Mouse (Mus musculus) right cerebral cortex, postnatal 25 days (tissue): Measurements from ENCODE around the gene Scgb1c1.

Experiments
- DNase-seq: peaks from one replicate; pipeline ENCODE4 v3.0.0; 2022

The Scgb1c1 gene

DNA sequence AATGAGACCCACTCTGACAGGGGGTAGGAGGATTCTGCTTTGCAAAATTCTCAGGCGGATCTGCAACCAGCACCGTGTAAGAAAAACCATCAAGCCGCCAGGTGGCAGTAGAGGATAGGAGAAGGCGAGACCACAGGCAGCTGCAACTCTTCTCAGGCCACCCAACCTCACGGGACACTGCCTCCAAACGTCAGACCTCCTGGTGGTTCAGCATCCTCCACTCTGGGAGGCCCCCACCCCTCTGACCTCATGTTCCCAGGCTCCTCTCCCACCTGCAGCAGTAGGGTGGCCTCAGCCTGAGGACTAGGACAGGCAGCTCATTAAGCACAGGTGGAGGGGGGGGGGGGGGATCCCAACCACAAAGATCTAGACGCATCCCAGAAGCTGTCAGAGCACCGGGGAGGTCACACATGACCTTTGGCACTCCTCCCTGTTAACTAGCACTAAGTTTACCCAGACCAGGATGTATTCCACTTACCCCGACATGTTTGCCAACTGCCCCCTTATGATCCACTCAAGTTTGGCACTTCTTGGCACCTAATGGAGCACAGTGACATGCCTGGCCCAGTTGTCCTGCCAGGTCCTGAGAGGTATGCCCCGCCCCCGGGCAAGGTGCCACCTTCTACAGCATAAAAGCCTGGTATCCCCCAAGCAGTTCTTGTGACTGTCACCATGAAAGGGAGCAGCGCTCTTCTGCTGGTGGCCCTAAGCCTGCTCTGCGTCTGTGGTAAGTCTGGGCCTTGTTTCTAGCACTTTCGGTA lies at the start of gene Scgb1c1:
Gene Scgb1c1, plus strand, starts transcription at position 643 of the 761 bp plus-strand sequence.
- peak; percentile 81 for DNase-seq

- DNase-seq = no peak
Measured at GRCm38 (mm10) chr7:140797619-140798018, 47.7 kb upstream of the Scgb1c1 start.

DNA sequence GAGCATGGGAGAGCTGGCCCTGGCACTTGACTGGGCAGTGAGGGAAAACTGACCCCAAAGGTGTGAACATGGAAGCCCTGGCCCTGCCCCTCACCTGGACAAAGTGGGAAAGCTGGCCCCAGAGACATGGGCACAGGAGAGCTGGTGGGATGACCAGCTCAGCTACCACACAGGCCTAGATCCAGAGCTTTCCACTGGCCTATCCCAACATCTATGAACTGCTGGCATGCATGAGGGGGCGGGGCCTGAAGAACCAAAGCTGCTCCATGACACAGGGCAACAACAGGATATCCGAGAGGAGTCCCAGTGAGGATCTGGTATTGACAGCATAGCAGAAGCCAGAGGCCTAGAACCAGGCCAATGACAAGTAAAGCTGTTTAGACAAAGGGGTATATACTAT lies 47.1 kb upstream of the Scgb1c1 start:
- DNase-seq = no peak

DNA sequence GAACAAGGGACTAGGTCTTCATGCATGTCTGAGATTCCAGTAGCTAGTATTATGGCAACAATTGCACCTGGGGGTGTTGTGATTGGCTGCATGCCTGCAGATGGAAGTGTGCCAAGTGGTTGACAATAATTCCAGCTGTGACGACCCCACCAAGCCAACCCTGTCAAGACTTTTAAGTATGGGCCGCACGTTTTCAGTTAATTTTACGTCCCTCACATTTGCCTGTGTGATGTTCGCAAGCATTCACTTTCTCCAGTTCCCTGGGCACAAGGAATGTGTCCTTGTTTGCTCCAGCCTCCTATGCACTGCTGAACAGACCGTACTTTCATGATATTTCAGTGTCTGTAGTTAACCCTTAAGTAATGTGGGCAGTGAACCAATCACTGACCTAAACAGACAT lies 42.7 kb upstream of the Scgb1c1 start:
- no peak for DNase-seq

GRCm38 (mm10) chr7:140805704-140806103 lies 39.6 kb upstream of the Scgb1c1 start:
- peak; percentile 36 for DNase-seq

- no peak for DNase-seq
Measured at GRCm38 (mm10) chr7:140810496-140810895, 34.9 kb upstream of the Scgb1c1 start.

- DNase-seq = no peak
Measured at GRCm38 (mm10) chr7:140811714-140812113, 33.6 kb upstream of the Scgb1c1 start.

DNA sequence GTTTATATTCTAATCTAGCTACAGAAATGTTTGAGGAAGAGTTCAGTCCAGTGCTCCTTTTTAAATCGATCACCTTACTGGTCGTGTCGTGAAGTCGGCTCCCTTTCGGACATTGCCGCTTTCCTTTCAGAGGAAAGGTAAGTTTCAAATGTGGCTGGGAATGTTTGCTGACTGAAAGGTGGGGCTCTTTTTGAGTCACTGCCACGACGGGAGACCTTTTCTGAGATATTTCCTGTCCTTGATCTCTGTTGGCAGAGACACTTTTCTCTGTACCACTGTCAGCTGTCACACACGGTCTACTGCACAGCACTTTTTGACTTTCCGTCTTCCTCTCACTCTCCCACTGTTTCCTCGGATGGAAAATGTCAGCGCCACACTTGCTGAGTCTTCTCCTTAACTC lies 32.5 kb upstream of the Scgb1c1 start:
- no peak for DNase-seq

DNA sequence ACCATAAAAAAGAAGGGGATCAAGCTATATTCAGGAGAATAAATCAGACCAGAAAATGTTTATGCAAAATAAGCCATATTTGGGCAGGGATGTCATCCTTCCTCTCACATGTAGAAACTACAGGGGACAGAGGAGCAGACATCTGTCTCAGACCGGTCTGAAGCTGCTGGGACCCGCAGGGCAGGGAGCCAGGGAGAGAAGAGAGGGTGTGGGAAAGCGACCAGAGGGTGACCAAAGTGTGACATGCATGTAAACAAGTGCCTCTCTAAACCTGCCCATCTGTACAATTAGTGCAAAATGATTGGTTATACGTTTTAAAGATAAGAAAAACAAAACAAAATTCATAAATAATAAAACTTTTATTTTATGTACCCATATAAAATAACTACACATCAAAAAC lies 25.2 kb upstream of the Scgb1c1 start:
- DNase-seq = no peak

DNA sequence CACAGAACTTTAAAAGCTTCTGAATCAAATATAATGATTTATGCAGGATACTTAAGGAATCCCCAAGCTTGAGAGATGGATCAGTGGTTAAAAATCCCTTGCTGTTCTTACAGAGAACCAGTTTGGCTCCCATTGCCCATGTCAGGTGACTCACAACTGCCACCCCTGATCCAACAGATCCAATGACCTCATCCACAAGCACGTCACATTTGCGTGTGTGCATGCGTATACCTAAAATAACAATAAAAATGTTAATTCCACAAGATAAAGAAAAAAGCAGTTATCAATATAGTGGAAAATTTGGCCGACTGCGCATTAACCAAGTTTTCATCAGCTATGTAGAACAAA lies 24.1 kb upstream of the Scgb1c1 start:
- DNase-seq = no peak

DNA sequence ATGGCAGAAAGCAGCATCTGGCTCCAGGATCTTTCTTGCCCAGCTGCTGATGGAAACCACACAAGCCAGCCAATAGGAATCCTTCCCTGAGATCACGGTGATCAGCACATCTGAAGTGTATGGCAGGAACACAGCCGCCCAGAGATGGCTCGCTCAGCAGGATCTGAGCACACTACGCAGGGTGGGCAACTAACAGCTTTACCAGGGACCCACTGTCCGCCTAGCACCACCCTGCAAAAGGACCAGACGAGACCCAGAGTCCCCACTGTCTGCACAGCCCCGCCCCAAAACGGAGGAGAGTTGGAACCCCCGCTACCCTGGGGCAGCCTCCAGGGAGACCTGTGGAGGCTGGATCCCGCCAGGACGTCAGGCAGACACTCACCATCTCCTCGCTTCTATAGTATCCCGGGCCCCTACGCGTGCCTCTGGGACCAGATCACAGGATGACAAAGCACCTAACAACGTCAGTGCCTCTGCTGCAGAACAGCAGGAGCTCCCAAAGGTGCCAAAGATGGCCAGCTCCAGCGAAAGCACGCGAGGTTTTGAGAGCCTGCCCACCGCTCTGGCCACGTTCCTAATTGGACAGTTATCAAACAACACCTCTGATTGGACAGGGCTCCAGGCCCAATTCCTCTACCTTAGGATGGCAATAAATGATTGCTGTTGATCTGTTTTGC lies 23.6 kb upstream of the Scgb1c1 start, which contains the start of gene Zfp941:
Gene Zfp941, minus strand, starts transcription at position 526 of the 677 bp plus-strand sequence.
- DNase-seq = peak; percentile 72

GRCm38 (mm10) chr7:140822731-140823130 lies 22.6 kb upstream of the Scgb1c1 start:
- no peak for DNase-seq

DNA sequence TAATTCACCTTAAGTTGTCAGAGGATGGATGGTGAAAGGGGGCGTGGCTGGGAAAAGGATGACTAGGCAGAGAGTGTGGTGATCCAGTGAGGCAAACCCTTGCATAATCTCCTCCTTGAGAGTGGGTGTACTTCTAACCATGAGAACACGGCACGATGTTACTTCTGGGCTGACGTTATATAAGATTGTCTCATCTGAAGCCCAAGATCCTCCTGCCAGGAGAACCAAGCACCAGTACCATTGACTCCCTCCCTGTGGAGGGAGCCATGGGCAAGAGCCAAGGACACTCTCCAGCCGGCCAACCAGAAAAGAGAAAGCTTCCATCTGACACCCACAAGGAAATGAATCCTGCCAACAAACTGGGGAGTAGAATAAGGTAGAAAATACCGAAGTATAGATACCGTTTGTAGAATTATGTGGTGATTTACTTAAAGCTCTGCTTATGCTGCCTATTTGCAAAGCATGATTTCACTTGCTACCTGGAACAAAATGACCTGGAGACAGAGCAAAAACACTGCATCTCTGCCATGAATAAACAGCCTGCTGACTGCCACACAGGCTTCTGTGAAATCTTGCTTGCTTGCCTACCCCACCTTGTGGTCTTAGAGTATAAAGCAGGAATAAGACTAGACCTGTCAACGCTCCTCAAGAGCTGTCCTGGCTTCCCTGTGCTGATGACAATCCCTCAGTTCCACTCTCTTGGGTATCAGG lies 17.0 kb upstream of the Scgb1c1 start:
- peak; percentile 70 for DNase-seq

DNA sequence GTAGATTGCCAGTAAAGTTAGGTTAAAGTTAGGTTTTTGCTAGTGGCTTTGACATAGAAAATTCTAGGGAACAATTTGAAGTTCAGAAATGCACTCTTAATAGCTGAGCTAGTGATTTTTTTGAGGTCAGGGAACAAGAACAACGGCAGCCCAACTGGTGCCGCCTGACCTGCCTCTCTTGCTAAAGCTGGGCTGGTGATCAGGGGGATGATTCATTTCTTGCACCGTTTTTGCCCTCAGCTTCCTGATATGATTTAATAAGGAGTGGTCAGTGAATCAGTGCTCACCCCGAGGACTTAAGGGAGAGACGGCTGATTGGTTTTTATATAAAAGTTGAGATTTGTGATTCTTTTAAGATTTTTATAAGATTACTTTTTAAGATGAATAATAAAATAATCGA lies 13.9 kb upstream of the Scgb1c1 start:
- DNase-seq = no peak

DNA sequence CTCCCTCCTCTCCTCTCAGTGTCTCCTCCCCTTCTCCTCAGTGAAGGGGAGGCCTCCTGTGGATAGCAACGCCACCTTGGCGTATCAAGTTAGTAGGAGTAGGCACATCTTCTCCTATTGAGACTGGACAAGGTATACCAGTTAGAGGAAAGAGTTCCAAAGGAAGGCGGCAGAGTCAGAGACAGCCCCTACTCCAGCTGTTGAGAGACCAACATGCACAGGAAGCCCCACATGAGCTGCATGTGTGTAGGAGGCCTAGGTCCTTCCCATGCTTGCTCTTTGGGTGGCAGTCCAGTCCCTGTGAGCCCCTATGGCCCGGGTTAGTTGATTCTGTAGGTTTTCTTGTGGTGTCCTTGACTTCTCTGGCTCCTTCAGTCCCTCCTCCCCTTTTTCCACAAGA lies 12.0 kb upstream of the Scgb1c1 start:
- DNase-seq = no peak

DNA sequence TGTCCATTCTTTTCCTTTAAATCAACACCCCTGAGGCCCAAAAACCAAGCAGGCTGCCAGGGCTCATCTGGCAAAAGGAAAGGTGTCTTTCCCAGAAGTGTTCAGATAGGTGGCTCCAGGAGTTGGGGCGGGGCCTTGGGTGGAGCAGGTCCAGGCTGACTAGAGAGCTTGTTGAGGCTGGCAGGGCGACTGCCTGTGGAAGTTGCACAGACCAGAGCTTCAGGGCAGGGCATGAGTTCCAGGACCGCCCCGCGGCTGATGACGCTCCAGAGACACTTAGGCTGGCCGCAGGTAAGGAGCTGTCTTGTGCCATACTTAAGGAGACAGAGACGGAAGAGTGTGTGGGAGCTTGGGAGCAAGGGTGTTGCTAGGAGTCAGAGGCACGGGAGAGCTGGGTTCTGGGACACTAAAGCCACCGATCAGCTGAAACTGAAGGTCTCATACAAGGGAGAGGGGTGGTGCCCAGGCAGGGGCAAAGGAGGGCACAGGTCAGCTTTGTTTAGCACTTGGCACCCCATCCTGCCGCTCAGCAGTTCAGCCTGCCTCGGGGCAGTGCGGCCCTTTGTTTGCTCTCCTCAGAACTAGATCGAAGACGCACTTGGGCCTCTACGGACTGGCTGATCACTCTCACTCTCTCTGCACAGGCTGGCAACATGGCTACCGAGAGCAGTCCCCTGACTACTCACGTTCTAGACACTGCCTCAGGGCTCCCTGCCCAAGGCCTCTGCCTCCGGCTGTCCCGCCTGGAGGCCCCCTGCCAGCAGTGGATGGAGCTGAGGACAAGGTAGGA lies 10.2 kb upstream of the Scgb1c1 start, which contains the start of gene Urah:
Gene Urah, plus strand, starts transcription at position 51 of the 790 bp plus-strand sequence.
- DNase-seq = no peak

DNA sequence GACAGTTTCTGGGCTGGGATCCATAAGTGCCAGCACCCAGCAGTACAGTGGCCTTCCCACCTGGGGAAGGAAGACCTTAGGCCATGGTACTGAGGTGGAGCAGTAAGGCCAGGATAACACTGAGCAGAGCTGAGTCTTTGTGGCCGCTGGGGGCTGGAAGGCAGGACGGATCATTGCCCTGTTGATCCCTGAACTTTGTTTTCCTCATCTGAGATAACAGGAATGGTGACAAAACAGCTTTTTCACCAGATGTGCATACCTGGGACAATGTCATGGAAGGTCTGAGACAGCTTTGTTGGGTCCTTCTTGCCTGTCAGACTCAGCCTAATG lies 9.6 kb upstream of the Scgb1c1 start:
- no peak for DNase-seq

DNA sequence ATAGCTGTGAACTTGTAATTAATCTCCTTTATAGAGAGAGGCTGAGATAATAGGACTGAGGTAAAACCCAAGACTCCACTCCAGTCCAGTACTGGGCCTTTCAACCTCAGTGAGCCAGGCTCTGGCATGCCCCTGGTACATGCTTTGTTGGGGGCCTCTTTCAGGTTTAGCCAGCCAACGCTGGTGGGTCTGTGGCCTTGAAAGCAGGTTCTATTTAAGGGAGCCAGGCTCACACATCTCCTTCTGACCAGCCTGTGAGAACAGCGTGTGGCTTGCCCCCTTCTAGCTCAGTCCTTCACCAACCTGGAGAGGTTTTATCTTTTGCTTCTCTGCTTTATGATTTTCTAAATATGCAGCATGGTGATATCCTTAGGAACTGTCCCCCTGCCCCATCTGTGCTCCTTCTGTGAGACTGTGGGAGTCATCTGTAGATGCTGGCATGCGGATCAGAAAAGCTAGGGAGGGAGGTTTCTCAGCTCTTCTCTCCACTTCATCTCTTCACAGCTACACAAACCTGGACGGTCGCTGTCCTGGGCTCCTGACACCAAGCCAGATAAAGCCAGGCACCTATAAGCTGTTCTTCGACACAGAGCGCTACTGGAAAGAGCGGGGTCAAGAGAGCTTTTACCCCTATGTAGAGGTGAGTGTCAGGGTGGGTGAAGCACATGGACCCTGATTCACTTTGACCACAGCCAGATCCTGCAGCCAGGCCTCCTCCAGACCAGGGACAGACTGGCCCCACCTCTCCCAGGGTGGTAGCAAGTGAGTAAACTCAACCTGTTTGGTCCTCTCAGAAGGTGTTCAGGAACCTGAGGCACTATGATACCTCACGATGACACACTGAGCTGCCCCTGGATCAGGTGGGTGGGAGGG lies 8.9 kb upstream of the Scgb1c1 start:
- peak; percentile 51 for DNase-seq

GRCm38 (mm10) chr7:140839556-140839955 lies 5.8 kb upstream of the Scgb1c1 start:
- DNase-seq = no peak

DNA sequence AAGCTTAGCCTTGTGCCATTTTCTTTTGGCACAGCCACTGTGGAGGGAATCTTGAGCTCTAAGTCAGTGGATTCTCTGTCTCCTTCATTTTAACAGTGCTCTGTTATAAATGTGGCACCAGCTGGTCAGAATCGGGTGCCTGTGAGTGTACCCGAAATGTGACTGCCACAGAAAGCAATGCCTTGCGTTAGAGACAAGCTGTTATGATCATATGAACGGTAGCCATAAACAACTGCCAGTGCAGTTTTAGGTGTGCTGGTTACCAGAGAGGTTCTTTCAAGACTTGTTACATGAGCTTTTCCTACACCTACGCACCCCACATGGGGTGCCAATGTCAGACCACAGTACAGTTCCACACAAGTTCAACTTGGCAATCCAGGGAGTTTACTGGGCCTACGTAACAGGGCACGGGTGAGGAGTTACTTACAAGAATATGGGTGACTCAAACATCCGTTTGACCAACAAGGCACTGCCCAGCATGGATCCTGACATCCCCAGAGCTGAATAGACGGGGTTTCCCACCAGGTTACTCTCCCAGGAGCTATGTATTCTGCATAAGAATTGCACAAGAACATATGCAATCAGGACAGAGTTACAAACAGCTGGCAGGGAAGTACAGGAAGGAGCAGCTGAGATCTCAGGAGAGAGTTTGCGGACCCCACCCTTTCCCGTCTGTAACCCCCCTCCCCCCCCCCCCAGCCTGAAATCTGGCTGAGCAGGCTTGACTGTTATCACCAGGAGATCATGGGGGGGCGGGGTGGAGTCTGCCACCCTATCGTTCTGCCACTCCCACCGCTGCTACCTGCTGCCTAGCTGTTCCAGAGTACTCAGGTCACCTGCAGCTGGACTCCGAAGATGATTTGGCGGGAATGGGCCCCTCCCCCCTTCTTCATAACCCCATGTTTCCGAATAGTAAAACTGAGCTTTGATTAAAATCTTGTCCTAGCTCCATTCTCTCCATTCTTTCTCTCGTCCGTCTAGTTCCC lies 4.3 kb upstream of the Scgb1c1 start:
- DNase-seq = no peak

DNA sequence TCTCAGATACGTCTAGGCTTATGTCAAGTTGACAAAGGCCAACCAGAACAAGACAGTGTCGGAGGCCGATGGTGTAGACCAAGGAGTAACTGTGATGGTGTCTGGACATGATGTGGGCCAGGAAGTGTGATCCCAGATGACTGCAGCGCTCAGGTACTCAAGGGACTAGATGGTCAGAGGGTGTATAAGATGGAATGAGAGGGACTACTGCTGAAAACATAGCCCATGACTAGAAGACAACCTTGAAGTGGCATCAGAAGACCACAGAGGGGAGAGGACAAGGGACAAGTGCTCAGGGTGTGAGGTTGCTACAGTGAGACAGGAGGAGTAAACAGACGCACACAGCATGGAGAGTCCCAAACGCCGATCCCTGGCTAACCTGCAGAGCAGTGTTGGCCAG lies 1.5 kb upstream of the Scgb1c1 start:
- no peak for DNase-seq
